Mouse (Mus musculus): ENCODE results near the gene Gbp6. TPM values are rescaled to one million over a fixed set of nuclear protein-coding genes. Genes with fewer than 3 reads are reported as not detected.

Gbp6 gene
- total RNA-seq, 2 experiments from 2014 or later, result 1.4 to 2.5 TPM

Other genes with a start within 250 kb of the Gbp6 start
- gene Gbp9, start 154.2 kb downstream of the Gbp6 start, total RNA-seq (2021), result 1 to 10 TPM; 3.0 to 3.3 TPM
- under 1 TPM in 1 of 2 experiments, not detected in 1; 0.33 TPM for gene Gbp8, start 154.2 kb downstream of the Gbp6 start, total RNA-seq (2021)
- gene Gbp4, start 154.1 kb downstream of the Gbp6 start, total RNA-seq (2021), result 1 to 10 TPM; 2.3 to 3.2 TPM
- gene Gbp10, start 54.2 kb downstream of the Gbp6 start, total RNA-seq (2021), result 1 to 10 TPM in 1 of 2 experiments, under 1 TPM in 1; 0.97 to 1.2 TPM
- under 1 TPM in 1 of 2 experiments, not detected in 1; 0.89 TPM for gene Gm43302, start within 50 bp of the Gbp6 start, total RNA-seq (2021)
- gene Lrrc8b, start 122.1 kb upstream of the Gbp6 start, total RNA-seq (2021), result 1 to 10 TPM; 1.6 TPM
- 10 to 100 TPM in 1 of 2 experiments, 1 to 10 TPM in 1; 8.3 to 11.0 TPM for gene Lrrc8c, start 225.7 kb upstream of the Gbp6 start, total RNA-seq (2021)

Measured in gastrocnemius, postnatal 36 days (tissue).